Mouse (Mus musculus) thymus, adult 2 months (tissue): ENCODE data around the gene Olfr706. TPM values are rescaled to one million over a fixed set of nuclear protein-coding genes. Genes with fewer than 3 reads are reported as not detected.

Experiments used
- DNase-seq: peaks from one replicate; pipeline ENCODE4 v3.0.0; 2021
- H3K27ac ChIP-seq: fragments of 200-500 bp; 2 replicates; pipeline ENCODE4 v1.5.1; 2012; ENCODE audit warnings: low read length, control low read depth; ENCODE audit not compliant: control insufficient read depth, insufficient read depth
- H3K27me3 ChIP-seq: fragments of 200-500 bp; 2 replicates; pipeline ENCODE4 v1.6.1; 2012; ENCODE audit warnings: mild to moderate bottlenecking, low read length, moderate library complexity, mixed read lengths; ENCODE audit not compliant: control insufficient read depth, insufficient read depth
- H3K36me3 ChIP-seq: fragments of 200-500 bp; 2 replicates; pipeline ENCODE4 v1.6.1; 2012; ENCODE audit warnings: mild to moderate bottlenecking, low read length, moderate library complexity; ENCODE audit not compliant: control insufficient read depth, insufficient read depth
- H3K4me1 ChIP-seq: fragments of 200-500 bp; replicated peaks from 2 replicates; pipeline ENCODE4 v1.6.1; 2012; ENCODE audit warnings: low read length; ENCODE audit not compliant: control insufficient read depth, insufficient read depth
- H3K4me3 ChIP-seq: fragments of 200-500 bp; 2 replicates; pipeline ENCODE4 v1.5.1; 2012; ENCODE audit warnings: mild to moderate bottlenecking, low read length, control low read depth, moderate library complexity; ENCODE audit not compliant: control insufficient read depth, insufficient read depth
- CTCF ChIP-seq: fragments of 200-500 bp; IDR thresholded peaks from 2 replicates; pipeline ENCODE4 v1.5.1; 2012; ENCODE audit warnings: mild to moderate bottlenecking, control low read depth, low read length, moderate library complexity, borderline replicate concordance; ENCODE audit not compliant: control insufficient read depth, poor library complexity, insufficient read depth; ENCODE audit errors: extremely low read depth
- POLR2A ChIP-seq: fragments of 200-500 bp; IDR thresholded peaks from 2 replicates; pipeline ENCODE4 v1.6.1; 2012; ENCODE audit warnings: mild to moderate bottlenecking, low read length, control low read depth, moderate library complexity; ENCODE audit not compliant: control insufficient read depth, poor library complexity, insufficient read depth; ENCODE audit errors: extremely low read depth
- WGBS: fragments of 180-500 bp; shearing (Covaris S2); methylation state at CpG from one replicate; pipeline ENCODE4 v1.1.7; 2018; 5-methylcytosine and 5-hydroxymethylcytosine counted together
- polyA plus RNA-seq: library from polyadenylated mRNA; depleted of rRNA; stranded (reverse); fragments of >200 nt; gene quantifications from 2 replicates; pipeline ENCODE4 v1.2.3, GENCODE M21; 2012; rRNA removed

Gene Olfr706
- polyA plus RNA-seq, 1 experiment: not detected

GRCm38 (mm10) chr7:106843060-106843459, 44.9 kb downstream of the Olfr706 start, which contains the start of gene Olfr703:
Olfr703 (plus strand) TSS chr7:106843360.
- H3K4me1 ChIP-seq: no peaks in the 10 kb centered on the region
- TF ChIP-seq CTCF (no peak), POLR2A (no peak)
- DNase-seq: no peak
- no peaks in the 10 kb centered on the region for H3K27me3 ChIP-seq
- H3K4me3 ChIP-seq: no peak within 1 kb of the TSS
- H3K36me3 ChIP-seq: no peaks in the 10 kb centered on the region
- no peak within 1 kb of the TSS for H3K27ac ChIP-seq
- WGBS: 78% methylated on average over 2 of the region's 2 CpGs

- no peak for DNase-seq
- H3K27ac ChIP-seq: no peak within 1 kb of the TSS
- TF ChIP-seq CTCF (no peak), POLR2A (no peak)
- no peaks in the 10 kb centered on the region for H3K27me3 ChIP-seq
- H3K4me1 ChIP-seq: no peaks in the 10 kb centered on the region
- no peak within 1 kb of the TSS for H3K4me3 ChIP-seq
- H3K36me3 ChIP-seq: no peaks in the 10 kb centered on the region
These were observed 54.2 kb downstream of the Olfr706 start, which contains the start of gene Olfr702 for GRCm38 (mm10) chr7:106833793-106834192. Olfr702 (minus strand) TSS chr7:106833893.

Other genes starting within 250 kb of the Olfr706 start
- gene Olfr693, start 207.6 kb downstream of the Olfr706 start, polyA plus RNA-seq: not detected in 2 replicates
- gene Olfr694, start 196.3 kb downstream of the Olfr706 start, polyA plus RNA-seq: not detected in 2 replicates
- gene Olfr695, start 171.8 kb downstream of the Olfr706 start, polyA plus RNA-seq: not detected in 2 replicates
- gene Olfr697, start 145.7 kb downstream of the Olfr706 start, polyA plus RNA-seq: not detected in 2 replicates
- gene Olfr698, start 132.8 kb downstream of the Olfr706 start, polyA plus RNA-seq: not detected in 2 replicates
- not detected in 2 replicates for gene Olfr699, start 95.0 kb downstream of the Olfr706 start, polyA plus RNA-seq
- gene Olfr700, start 79.3 kb downstream of the Olfr706 start, polyA plus RNA-seq: not detected in 2 replicates
- 0.09 TPM in 1 of 2 replicates, not detected in the other for gene Olfr701, start 74.0 kb downstream of the Olfr706 start, polyA plus RNA-seq
- not detected in 2 replicates for gene Olfr702, start 54.3 kb downstream of the Olfr706 start, polyA plus RNA-seq
- not detected in 2 replicates for gene Olfr703, start 44.8 kb downstream of the Olfr706 start, polyA plus RNA-seq
- gene Olfr704, start 25.0 kb downstream of the Olfr706 start, polyA plus RNA-seq: not detected in 2 replicates
- gene Olfr705, start 11.3 kb downstream of the Olfr706 start, polyA plus RNA-seq: not detected in 2 replicates
- gene Olfr707, start 13.1 kb upstream of the Olfr706 start, polyA plus RNA-seq: not detected in 2 replicates
- gene Olfr1532-ps1, start 19.8 kb upstream of the Olfr706 start, polyA plus RNA-seq: not detected in 2 replicates
- gene Olfr709-ps1, start 44.1 kb upstream of the Olfr706 start, polyA plus RNA-seq: not detected in 2 replicates
- not detected in 2 replicates for gene Olfr710, start 60.1 kb upstream of the Olfr706 start, polyA plus RNA-seq
- gene Olfr6, start 75.8 kb upstream of the Olfr706 start, polyA plus RNA-seq: not detected in 2 replicates
- not detected in 2 replicates for gene Olfr711, start 87.3 kb upstream of the Olfr706 start, polyA plus RNA-seq
- not detected in 2 replicates for gene Olfr2, start 117.9 kb upstream of the Olfr706 start, polyA plus RNA-seq
- gene Olfr713, start 143.0 kb upstream of the Olfr706 start, polyA plus RNA-seq: not detected in 2 replicates
- gene Olfr714, start 182.8 kb upstream of the Olfr706 start, polyA plus RNA-seq: not detected in 2 replicates
- not detected in 2 replicates for gene Olfr17, start 205.1 kb upstream of the Olfr706 start, polyA plus RNA-seq
- gene Olfr715b, start 222.2 kb upstream of the Olfr706 start, polyA plus RNA-seq: not detected in 2 replicates
- not detected in 2 replicates for gene Olfr715, start 242.9 kb upstream of the Olfr706 start, polyA plus RNA-seq